Mouse (Mus musculus): ENCODE measurements around the gene Hoxd13. TPM values are rescaled to one million over a fixed set of nuclear protein-coding genes. Genes with fewer than 3 reads are reported as not detected.

Gene Hoxd13
- polyA plus RNA-seq, 1 experiment from 2014 or later: not detected

DNA sequence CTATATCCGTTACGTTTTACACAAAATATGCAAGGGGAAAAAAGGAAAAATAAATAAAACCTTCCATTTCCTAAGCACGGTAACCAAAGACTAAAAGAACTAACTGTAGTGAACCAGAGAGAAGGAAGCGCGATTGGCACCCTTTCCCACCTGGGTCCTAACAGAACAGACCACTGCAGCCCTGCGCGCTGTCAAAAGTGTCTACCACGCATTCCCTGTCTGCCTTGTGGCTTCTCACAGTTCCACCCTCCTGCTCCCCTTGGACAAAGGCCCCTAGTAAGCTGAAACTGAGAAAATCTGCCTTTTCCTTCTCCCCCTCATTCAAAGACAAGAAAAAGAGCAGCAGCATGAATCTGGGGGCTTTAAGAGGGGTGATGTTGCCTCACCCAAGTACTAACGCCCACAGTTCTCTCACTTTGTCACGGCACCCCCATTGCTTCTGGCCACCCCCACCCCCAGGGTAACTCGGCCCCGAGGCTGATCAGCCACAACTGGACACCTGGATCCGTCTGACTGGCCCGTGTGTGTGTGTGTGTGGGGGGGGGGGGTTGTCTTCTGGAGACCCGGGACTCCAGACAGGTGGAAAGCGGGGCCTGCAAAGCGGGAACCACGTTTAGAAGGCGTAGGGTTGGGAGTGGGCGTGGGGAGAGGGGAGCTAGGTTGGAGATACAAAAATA is 13.2 kb upstream of the Hoxd13 start:
- H3K4me3 ChIP-seq (ENCODE audit: low read length): no peak overlapping the region; the same call in 1 of the 2 replicates
- peak; percentile 17; the same call in 1 of the 2 replicates for ATAC-seq (ENCODE audit: low read depth)
- no peaks in the 10 kb centered on the region for H3K9me3 ChIP-seq (ENCODE audit: control insufficient read depth, low read length)
- no peak overlapping the region for H3K4me2 ChIP-seq (ENCODE audit: low read depth, low read length)
- no peak overlapping the region for H3K27ac ChIP-seq (ENCODE audit: low read length)
- H3K4me1 ChIP-seq (replicated peaks; ENCODE audit: control insufficient read depth, insufficient read depth, low read length): peaks cover 5% of the 10 kb centered on the region
- WGBS: 6% methylated on average over 20 of the region's 20 CpGs
- no peak overlapping the region for H3K9ac ChIP-seq (ENCODE audit: low read length)
- H3K36me3 ChIP-seq (ENCODE audit: control insufficient read depth, insufficient read depth, low read length): no peaks in the 10 kb centered on the region
- H3K27me3 ChIP-seq (ENCODE audit: control insufficient read depth, insufficient read depth, low read depth, low read length): peaks cover 82% of the 10 kb centered on the region

DNA sequence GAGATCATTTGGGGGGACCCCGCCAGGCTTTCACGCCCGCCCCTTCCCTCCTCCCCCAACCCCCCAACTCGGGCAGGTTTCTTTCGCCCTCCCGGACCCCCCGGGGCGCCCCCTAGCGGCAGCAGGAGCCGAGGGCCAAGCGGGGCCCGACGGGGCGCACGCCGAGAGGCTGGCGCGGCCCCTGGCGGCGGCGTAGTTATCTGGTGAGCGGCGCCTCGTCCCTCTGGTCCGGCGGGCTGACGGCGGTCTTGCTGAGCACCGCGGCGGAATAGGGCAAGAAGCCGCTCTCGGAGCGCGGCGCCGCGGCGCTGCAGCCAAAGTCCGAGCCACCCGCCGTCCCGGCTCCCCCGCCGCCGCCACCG is 12.7 kb upstream of the Hoxd13 start:
- 4% methylated on average over 20 of the region's 47 CpGs for WGBS
- peak; percentile 36; the same call in 1 of the 2 replicates for ATAC-seq (ENCODE audit: low read depth)
- H3K4me1 ChIP-seq (replicated peaks; ENCODE audit: control insufficient read depth, insufficient read depth, low read length): peaks cover 5% of the 10 kb centered on the region

DNA sequence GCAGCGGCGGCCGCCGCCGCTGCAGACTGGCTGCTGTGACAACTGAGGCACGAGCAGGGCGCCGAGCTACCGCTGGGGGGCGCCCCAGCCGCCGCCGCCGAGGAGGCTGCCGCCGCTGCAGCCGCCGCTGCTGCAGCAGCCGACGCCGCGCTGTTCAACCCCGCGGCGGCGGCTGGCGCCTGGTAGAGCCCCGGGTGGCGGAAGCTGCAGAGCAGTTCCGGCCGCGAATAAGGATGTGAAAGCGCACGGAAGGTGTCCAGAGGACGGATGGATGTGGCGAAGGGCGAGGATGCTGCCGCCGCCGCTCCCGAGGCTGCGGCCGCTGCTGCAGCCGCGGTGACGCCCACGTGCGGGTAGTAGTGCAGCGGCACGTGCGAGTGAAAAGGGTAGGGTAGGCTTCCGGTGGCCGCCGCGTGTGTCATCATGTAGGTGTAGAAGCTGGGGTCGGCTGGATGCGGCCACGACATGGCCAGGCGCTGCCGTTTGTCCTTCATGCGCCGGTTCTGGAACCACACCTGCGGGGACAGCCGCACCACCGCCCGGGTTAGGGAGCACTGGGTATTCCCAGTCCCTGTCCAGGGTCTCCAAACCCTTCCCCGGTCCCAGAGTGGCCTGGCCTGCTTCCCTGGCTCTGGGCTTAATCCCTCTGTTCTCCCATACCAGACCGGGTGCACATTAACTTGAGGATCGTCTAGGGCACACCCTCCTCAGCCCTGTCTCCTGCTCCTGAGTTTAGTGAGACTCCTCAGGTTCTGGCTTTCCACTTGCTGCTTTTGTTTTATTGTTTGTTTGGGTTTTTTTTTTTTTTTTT is 12.1 kb upstream of the Hoxd13 start:
- Histone ChIP-seq H3K27me3 (ENCODE audit: control insufficient read depth, insufficient read depth, low read depth, low read length) (peaks cover 82% of the 10 kb centered on the region), H3K4me2 (ENCODE audit: low read depth, low read length) (peak overlapping the region; percentile 51), H3K4me1 (replicated peaks; ENCODE audit: control insufficient read depth, insufficient read depth, low read length) (peaks cover 5% of the 10 kb centered on the region), H3K9me3 (ENCODE audit: control insufficient read depth, low read length) (no peaks in the 10 kb centered on the region), H3K9ac (ENCODE audit: low read length) (no peak overlapping the region), H3K4me3 (ENCODE audit: low read length) (peak overlapping the region; percentile 39), H3K36me3 (ENCODE audit: control insufficient read depth, insufficient read depth, low read length) (no peaks in the 10 kb centered on the region), H3K27ac (ENCODE audit: low read length) (no peak overlapping the region)
- ATAC-seq (ENCODE audit: low read depth): peak; percentile 31; the same call in 1 of the 2 replicates
- under 1% methylated on average over 60 of the region's 69 CpGs for WGBS

More for the DNA sequence above, 12.7 kb upstream of the Hoxd13 start:
- H3K4me3 ChIP-seq (ENCODE audit: low read length): peak overlapping the region; percentile 39
- no peak overlapping the region for H3K9ac ChIP-seq (ENCODE audit: low read length)
- no peak overlapping the region for H3K27ac ChIP-seq (ENCODE audit: low read length)
- H3K4me2 ChIP-seq (ENCODE audit: low read depth, low read length): peak overlapping the region; percentile 51
- H3K9me3 ChIP-seq (ENCODE audit: control insufficient read depth, low read length): no peaks in the 10 kb centered on the region
- no peaks in the 10 kb centered on the region for H3K36me3 ChIP-seq (ENCODE audit: control insufficient read depth, insufficient read depth, low read length)
- peaks cover 82% of the 10 kb centered on the region for H3K27me3 ChIP-seq (ENCODE audit: control insufficient read depth, insufficient read depth, low read depth, low read length)

DNA sequence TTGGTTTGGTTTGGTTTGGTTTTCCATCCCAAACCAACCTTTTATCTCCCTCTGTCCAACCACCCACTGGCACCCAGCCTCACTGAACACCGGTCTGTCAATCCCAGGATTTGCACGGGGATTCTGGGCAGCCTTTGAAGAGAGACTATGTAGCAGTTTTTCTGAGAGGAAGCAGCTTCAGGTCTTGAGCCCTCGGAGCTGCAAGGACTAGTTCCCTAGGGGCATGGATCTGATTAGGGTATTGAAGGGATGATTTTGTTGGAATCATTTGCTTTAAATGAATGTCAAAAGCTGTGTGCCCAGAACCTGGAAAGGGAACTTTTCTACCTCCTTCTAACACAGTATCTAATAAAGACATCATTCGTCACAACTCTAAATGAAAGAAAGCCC is 11.5 kb upstream of the Hoxd13 start:
- WGBS: 6% methylated on average over 4 of the region's 4 CpGs
- ATAC-seq (ENCODE audit: low read depth): no peak
- peaks cover 5% of the 10 kb centered on the region for H3K4me1 ChIP-seq (replicated peaks; ENCODE audit: control insufficient read depth, insufficient read depth, low read length)
- H3K4me3 ChIP-seq (ENCODE audit: low read length): no peak overlapping the region
- H3K9me3 ChIP-seq (ENCODE audit: control insufficient read depth, low read length): no peaks in the 10 kb centered on the region
- H3K27ac ChIP-seq (ENCODE audit: low read length): no peak overlapping the region
- H3K4me2 ChIP-seq (ENCODE audit: low read depth, low read length): no peak overlapping the region
- no peaks in the 10 kb centered on the region for H3K36me3 ChIP-seq (ENCODE audit: control insufficient read depth, insufficient read depth, low read length)
- no peak overlapping the region for H3K9ac ChIP-seq (ENCODE audit: low read length)
- H3K27me3 ChIP-seq (ENCODE audit: control insufficient read depth, insufficient read depth, low read depth, low read length): peaks cover 82% of the 10 kb centered on the region

DNA sequence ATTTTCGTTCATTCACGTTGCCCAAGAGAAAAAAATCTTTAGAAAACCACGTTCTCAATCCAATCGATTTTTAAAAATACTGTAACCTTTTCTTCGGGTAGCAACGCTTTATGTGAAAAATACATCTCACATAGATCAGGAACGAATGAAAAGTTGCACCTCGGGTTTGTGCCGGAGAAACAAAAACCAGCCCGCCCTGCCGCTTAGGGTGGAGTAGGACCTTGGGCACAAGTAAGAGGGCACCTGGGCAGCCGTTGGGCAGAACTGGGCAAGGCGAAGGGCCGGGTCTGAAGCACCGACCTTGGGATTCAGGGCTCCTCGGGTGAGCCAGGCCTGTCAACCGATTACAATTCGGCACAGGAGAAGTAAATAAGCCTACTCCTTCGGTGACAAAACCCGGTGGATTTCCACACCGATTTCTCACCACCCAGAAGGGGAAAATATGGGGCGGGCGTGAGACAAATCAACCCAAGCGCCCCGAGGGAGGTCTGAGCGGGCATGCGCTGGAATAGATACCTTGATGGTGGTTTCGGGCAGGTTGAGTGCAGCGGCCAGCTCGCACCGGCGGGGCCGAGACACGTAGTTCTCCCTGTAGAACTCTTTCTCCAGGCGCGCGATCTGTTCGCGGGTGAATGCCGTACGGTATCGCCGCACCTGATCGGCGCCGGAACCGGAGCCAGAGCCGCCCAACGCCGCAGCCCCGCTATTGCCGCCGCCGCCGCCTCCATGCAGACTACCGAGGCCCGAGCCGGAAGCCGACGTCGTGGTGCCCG is 10.7 kb upstream of the Hoxd13 start:
- no peak overlapping the region for H3K4me2 ChIP-seq (ENCODE audit: low read depth, low read length)
- no peaks in the 10 kb centered on the region for H3K36me3 ChIP-seq (ENCODE audit: control insufficient read depth, insufficient read depth, low read length)
- no peak overlapping the region for H3K9ac ChIP-seq (ENCODE audit: low read length)
- H3K27me3 ChIP-seq (ENCODE audit: control insufficient read depth, insufficient read depth, low read depth, low read length): peaks cover 82% of the 10 kb centered on the region
- no peak overlapping the region for H3K27ac ChIP-seq (ENCODE audit: low read length)
- no peak for ATAC-seq (ENCODE audit: low read depth)
- H3K4me1 ChIP-seq (replicated peaks; ENCODE audit: control insufficient read depth, insufficient read depth, low read length): peaks cover 5% of the 10 kb centered on the region
- no peak overlapping the region for H3K4me3 ChIP-seq (ENCODE audit: low read length)
- 3% methylated on average over 62 of the region's 62 CpGs for WGBS
- H3K9me3 ChIP-seq (ENCODE audit: control insufficient read depth, low read length): no peaks in the 10 kb centered on the region

DNA sequence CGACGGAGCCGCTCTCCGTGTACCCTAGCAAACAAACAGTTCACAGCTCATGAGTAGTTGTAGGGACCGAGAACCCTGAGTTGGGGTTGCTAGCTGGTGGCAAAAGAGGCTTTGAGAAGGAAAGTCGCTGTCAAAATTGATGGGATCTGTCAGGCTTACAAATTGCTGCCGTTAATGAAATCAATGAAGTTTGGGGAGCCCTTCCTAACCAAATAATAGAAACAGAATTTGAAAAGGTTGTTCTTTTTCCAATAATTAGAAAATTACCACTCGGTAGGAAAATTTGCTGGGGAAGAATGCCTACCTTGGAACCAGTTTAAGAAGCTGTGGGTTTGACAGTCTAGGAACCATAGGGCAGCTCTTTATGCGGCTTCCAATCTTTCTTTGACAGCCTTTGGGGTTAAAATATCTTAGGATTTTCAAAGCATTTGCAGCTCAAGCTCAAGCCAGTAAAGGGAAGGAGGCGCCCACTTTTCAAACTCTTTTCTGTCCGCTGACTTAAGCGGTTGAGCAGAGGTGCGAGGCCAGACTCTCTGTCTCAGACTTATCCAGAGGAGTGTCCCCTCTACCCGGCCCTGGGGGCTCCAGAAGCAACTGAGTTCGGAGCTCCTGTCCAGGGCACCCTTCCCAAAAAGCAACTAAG is 10.0 kb upstream of the Hoxd13 start:
- 2% methylated on average over 15 of the region's 15 CpGs for WGBS
- no peak overlapping the region for H3K4me2 ChIP-seq (ENCODE audit: low read depth, low read length)
- no peak for ATAC-seq (ENCODE audit: low read depth)

DNA sequence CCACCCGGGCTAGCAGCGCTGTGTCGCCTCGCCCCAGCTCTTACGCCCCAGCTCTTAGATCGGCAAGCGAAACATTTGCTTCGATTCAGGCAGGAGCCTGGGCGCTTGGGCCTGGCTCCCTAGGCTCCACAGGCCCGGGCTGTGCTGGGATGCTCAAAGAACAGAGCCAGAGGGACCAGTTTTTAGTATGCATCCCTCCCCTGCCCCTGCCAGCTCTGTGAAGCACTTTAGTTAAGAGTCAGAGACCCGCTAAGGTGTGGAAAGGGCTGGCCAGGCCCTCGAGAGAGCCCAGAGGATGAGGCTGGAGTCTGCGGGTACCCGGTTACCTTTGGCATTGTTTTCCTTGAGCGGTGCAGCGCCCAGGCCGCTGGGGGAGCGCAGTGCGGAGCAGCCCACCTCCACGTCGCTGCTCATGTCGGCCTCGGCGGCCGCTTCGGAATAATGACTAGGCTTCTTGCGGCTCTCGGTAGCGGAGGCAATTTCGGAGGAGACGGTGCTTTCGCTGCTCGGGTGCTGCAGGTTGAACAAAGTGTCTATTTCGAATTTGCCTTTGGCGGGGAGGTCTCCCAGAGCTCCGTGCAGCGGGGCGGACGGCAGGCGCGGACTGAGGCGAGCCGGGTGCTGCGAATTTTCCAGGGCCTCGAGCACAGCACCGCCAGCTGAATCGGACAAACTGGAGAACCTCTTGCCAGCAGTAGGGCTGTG is 9.3 kb upstream of the Hoxd13 start:
- no peaks in the 10 kb centered on the region for H3K9me3 ChIP-seq (ENCODE audit: control insufficient read depth, low read length)
- no peak for ATAC-seq (ENCODE audit: low read depth)
- H3K27ac ChIP-seq (ENCODE audit: low read length): no peak overlapping the region
- peaks cover 90% of the 10 kb centered on the region for H3K27me3 ChIP-seq (ENCODE audit: control insufficient read depth, insufficient read depth, low read depth, low read length)
- WGBS: 1% methylated on average over 47 of the region's 47 CpGs
- H3K4me3 ChIP-seq (ENCODE audit: low read length): no peak overlapping the region
- H3K4me1 ChIP-seq (replicated peaks; ENCODE audit: control insufficient read depth, insufficient read depth, low read length): peaks cover 5% of the 10 kb centered on the region
- H3K36me3 ChIP-seq (ENCODE audit: control insufficient read depth, insufficient read depth, low read length): no peaks in the 10 kb centered on the region
- H3K4me2 ChIP-seq (ENCODE audit: low read depth, low read length): no peak overlapping the region
- H3K9ac ChIP-seq (ENCODE audit: low read length): no peak overlapping the region

More for the DNA sequence above, 10.0 kb upstream of the Hoxd13 start:
- peaks cover 86% of the 10 kb centered on the region for H3K27me3 ChIP-seq (ENCODE audit: control insufficient read depth, insufficient read depth, low read depth, low read length)
- no peak overlapping the region for H3K4me3 ChIP-seq (ENCODE audit: low read length)
- H3K9me3 ChIP-seq (ENCODE audit: control insufficient read depth, low read length): no peaks in the 10 kb centered on the region
- H3K36me3 ChIP-seq (ENCODE audit: control insufficient read depth, insufficient read depth, low read length): no peaks in the 10 kb centered on the region
- no peak overlapping the region for H3K9ac ChIP-seq (ENCODE audit: low read length)
- peaks cover 5% of the 10 kb centered on the region for H3K4me1 ChIP-seq (replicated peaks; ENCODE audit: control insufficient read depth, insufficient read depth, low read length)
- no peak overlapping the region for H3K27ac ChIP-seq (ENCODE audit: low read length)

DNA sequence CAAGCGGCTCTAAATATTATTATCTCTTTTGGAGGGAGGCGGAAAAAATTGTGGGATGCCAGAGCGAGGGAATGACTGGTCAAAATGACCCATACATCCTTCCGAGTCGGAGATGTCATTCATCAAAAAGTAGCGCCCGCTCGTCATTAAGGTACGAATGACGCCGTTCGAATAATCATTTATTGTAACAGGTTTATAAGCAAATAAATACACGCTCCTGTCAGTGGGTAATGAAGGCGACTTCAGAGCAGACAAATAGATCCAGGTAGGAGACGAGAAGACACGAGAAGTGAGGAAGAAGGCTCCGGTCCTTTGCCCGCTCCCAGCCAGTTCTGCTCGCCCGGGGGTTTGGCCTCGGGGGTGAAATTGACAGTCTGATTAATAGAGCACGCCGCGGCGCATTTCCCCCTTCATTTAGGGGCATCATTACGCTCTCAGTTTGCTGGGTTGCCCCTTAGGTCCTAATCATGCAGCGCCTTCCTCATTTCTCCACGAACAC is 8.6 kb upstream of the Hoxd13 start, which contains the start of gene Evx2:
TSS of gene Evx2 (minus strand) at position 51 of the 499 bp plus-strand sequence.
- peaks cover 5% of the 10 kb centered on the region for H3K4me1 ChIP-seq (replicated peaks; ENCODE audit: control insufficient read depth, insufficient read depth, low read length)
- peaks cover 90% of the 10 kb centered on the region for H3K27me3 ChIP-seq (ENCODE audit: control insufficient read depth, insufficient read depth, low read depth, low read length)
- no peak within 1 kb of the TSS for H3K4me3 ChIP-seq (ENCODE audit: low read length)
- H3K27ac ChIP-seq (ENCODE audit: low read length): no peak within 1 kb of the TSS
- no peak within 1 kb of the TSS for H3K9ac ChIP-seq (ENCODE audit: low read length)
- no peak within 1 kb of the TSS for H3K4me2 ChIP-seq (ENCODE audit: low read depth, low read length)
- no peak for ATAC-seq (ENCODE audit: low read depth)
- 2% methylated on average over 28 of the region's 28 CpGs for whole genome bisulfite sequencing
- H3K36me3 ChIP-seq (ENCODE audit: control insufficient read depth, insufficient read depth, low read length): no peaks in the 10 kb centered on the region
- no peaks in the 10 kb centered on the region for H3K9me3 ChIP-seq (ENCODE audit: control insufficient read depth, low read length)

All from lung, embryonic 16.5 days (tissue).